Mouse (Mus musculus) cerebellum, adult 18-20 months (tissue): ENCODE results near the gene Bicdl2.

Source experiments
- DNase-seq, 2 experiments: peaks; one replicate each; pipeline ENCODE4 v3.0.0; 2021

Bicdl2 gene

GRCm38 (mm10) chr17:23717003-23717402, 56.7 kb downstream of the Bicdl2 start:
- no peak for DNase-seq
